Mouse (Mus musculus): ENCODE data around the gene Lrrc49. TPM values are rescaled to one million over a fixed set of nuclear protein-coding genes. Genes with fewer than 3 reads are reported as not detected.

The Lrrc49 gene
- total RNA-seq, 2 experiments from 2014 or later, result 89.4 to 95.6 TPM

GRCm38 (mm10) chr9:60601936-60602335 lies 86.0 kb downstream of the Lrrc49 start:
- DNase-seq (ENCODE audit: low spot score in 2 of 2), result no peak

- no peak for DNase-seq (ENCODE audit: low spot score in 2 of 2)
These were observed 87.7 kb downstream of the Lrrc49 start for GRCm38 (mm10) chr9:60600273-60600672.

GRCm38 (mm10) chr9:60599489-60599888 lies 88.5 kb downstream of the Lrrc49 start:
- DNase-seq (ENCODE audit: low spot score in 2 of 2), result peak in 1 of 2 experiments; percentile 31

- no peak for DNase-seq (ENCODE audit: low spot score in 2 of 2)
These were observed 92.6 kb downstream of the Lrrc49 start for GRCm38 (mm10) chr9:60595406-60595805.

DNA sequence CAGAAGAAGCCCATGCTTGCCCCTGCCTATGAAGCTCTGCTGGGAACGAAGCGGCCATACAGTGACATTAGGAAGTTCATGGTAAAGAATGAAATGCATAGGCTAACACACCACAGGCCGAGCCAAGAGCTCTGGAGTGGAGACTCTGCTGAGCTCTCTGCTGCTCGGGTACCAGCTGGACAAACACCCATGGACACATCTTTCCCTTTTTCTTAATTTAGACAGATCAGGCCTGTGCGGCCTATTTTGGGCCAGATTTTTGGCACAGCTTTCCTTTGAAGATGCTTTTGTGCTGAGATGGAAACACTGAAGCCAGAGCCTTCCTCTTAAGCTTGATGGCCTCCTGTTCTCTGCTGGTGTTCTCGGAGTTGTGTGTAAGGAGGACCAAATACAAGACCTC lies 95.0 kb downstream of the Lrrc49 start:
- DNase-seq (ENCODE audit: low spot score in 2 of 2), result peak in 1 of 2 experiments; percentile 58

DNA sequence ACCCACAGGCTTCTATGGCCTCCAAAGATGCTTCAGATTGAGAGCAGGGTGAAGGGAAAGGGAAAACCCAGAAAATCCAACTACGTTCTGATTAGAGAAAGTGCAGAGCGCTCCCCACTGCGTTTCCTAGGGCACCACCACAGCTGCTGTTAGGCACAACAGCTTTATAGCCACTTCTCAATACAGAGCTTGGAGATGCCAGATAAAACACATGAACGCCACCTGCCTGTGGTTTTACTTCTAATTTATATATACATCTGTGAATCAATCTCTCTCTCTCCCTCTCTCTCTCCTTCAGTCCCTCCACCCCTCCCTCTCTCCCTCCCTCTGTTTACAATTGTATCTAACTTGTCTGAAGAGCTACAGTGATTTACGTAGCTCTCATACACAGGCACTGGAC lies 95.6 kb downstream of the Lrrc49 start:
- no peak for DNase-seq (ENCODE audit: low spot score in 2 of 2)

DNA sequence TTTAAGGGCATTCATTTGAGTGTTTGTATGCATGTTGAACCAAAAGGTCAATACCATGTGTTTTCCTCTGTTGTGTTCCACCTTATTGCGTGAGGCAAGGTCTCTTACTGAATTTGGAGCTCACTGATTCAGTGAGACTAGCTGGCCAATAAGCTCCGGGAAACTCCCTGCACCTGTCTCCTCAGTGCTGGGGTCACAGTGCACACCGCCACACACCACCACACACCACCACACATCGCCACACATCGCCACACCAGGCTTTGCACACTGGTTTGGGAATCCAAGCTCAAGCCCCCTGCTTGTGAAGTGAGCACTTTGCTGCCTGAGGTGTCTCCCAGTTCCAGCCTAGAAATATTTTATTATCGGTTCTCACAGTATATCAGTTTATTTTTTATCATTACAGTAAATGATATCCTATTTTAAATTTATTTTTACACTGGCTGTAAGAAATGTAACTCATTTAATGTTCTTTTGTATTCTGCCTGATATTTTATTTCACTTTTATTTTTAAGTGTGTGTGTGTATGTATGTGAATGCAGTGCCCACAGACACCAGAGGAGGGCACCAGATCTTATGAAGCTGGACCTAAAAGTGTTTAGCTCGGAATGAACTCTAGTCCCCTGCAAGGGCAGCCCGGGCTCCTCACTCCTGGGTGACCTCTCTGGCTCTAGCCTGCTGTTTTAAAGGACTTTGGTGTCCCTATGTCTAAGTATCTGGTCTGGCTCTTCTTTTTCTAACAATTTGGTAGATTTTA lies 96.9 kb downstream of the Lrrc49 start:
- DNase-seq (ENCODE audit: low spot score in 2 of 2), result no peak

- no peak for DNase-seq (ENCODE audit: low spot score in 2 of 2)
These were observed 99.0 kb downstream of the Lrrc49 start for GRCm38 (mm10) chr9:60588914-60589313.

DNA sequence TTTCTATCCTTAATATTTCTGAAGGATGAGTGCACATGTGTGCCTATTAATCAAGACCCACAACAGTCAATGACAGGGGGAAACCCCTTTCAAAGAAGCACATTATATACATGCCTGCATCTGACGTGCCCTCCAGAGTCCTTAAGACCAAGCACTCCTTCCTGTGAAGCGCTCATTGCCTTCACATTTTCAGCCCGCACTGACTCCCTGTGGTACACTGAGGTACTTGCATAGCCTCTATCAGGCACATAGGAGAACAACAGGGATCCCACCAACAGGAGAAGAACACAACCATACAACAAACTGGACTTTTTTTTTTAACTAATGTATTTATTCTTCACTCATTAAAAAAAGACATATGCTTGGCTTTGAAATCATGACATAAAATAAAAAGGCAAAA lies 101.0 kb downstream of the Lrrc49 start:
- DNase-seq (ENCODE audit: low spot score in 2 of 2), result no peak

DNA sequence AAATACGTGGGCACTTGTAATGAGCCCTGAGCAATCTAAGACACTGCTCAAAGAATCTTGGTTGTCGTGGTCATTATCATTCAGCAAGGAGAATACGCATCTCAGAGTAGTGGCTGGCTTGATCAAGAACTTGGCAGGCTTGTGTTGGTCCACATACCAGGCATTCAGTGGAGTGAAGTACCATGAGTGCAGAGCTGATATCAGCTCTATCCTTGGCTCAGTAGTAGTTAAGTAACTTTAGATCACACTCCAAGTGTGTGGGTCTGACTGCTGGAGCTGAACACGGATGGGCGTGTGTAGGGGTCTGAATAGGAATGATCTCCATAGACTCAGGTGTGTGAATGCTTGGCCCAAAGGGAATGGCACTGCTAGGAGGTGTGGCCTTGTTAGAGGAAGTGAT lies 102.8 kb downstream of the Lrrc49 start:
- DNase-seq (ENCODE audit: low spot score in 2 of 2), result no peak

DNA sequence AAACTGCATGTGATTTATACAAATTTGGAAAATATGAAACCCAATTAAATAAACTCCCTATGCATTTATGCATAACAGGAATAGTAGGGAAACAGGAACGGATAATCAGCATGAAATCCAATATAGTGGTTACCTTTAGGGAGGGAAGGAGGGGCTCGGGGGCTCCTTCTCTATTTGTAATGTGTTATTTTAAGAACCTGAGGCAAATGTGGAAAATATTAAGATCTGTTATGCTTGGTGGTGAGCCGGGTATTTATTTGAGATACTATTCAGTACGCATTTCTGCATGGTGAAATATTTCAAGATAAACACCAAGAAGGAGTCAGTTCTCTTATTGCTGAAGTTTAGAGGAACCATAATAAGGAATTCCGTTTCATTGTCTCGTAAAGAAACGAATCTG lies 105.4 kb downstream of the Lrrc49 start:
- DNase-seq (ENCODE audit: low spot score in 2 of 2), result no peak

DNA sequence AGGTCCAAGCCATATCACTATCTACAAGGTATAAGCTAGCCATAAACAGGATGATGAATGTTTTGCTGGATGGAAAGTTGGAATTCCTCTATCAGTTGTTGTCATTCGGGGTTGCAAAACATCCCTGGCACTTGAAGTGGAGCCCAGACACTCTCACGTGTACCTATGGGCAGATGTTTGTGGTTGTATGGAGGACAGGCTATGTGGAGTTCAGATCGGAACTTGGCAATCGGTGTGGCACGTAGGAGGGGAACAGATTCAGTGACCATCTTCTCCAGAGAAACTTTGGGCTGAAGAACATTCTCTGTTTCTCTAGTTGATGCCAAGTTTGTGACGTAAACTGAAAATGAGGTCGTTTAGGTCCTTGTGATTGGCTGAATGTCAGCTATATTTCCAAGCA lies 114.9 kb downstream of the Lrrc49 start:
- no peak for DNase-seq (ENCODE audit: low spot score in 2 of 2)

GRCm38 (mm10) chr9:60571725-60572124 lies 116.2 kb downstream of the Lrrc49 start:
- no peak for DNase-seq (ENCODE audit: low spot score in 2 of 2)

- no peak for DNase-seq (ENCODE audit: low spot score in 2 of 2)
These were observed 116.9 kb downstream of the Lrrc49 start for GRCm38 (mm10) chr9:60571041-60571440.

DNA sequence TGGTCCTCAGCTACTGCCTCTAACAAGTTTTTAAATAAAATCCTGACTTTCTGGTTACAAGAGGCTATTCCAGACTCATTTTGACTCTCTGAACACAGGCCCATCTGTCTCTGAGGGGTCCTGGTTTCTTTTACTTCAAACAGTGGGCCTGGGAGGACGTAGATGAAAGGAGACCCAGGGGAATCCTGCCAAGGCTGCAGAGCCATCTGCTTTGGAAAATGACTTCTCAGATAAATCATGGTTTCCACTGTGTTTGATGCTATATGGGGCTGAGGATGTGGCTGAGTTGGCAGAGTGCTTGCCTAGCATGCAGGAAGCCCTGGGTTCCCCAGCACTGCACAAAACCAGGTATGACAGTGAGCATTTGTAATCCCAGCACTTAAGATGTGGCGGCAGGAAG lies 118.6 kb downstream of the Lrrc49 start:
- no peak for DNase-seq (ENCODE audit: low spot score in 2 of 2)

DNA sequence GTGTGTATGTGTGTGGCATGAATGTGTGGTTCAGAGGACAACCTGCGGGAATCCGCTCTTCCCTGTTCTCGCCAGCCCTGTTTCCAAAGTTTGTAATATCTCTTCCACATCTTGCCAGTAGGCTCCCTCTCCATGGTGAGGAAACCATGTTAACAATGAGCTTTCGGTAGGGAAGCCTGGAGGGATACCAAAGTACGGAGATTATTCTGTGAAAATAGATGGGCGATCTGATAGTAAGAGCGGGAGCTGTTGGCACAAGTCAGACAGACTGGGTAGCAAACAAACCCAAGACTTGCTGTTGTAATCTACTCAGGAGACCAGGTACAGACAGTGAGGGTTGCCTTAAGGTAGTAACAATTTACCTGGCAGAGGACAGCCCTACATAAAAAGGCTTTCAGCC lies 124.1 kb downstream of the Lrrc49 start:
- DNase-seq (ENCODE audit: low spot score in 2 of 2), result no peak

- DNase-seq (ENCODE audit: low spot score in 2 of 2), result no peak
These were observed 125.3 kb downstream of the Lrrc49 start for GRCm38 (mm10) chr9:60562443-60563371.

DNA sequence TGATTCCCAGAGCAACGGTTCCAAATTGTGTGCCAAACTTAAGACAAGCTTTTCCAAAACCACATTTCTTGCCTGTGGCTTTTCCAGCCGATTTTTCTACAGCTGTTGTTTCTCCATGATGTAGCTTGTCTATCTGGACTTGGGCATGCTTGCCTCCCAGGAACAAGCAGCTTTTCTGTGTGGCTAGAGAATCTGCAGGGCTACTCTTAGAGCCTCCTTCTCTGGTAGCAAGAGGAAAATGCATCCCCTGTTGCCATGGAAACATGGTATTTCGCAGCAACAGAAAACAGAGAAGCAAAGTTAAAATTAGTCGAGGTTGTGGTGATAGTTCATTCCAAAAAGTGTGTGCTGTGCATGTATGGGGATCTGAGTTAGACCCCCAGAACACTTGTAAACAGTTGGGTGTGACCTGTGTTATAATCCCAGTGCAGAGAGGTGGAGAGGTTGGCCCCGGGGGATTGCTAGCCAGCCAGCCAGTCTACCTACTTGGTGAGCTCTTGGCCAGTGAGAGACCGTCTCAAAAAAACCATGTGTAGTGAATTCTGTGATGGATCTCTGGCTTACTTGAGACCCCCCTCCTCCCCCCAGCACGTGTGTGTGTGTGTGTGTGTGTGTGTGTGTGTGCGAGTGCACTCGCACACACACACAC lies 126.2 kb downstream of the Lrrc49 start:
- DNase-seq (ENCODE audit: low spot score in 2 of 2), result peak; percentile 32 to 34

GRCm38 (mm10) chr9:60558507-60558906 lies 129.5 kb downstream of the Lrrc49 start:
- DNase-seq (ENCODE audit: low spot score in 2 of 2), result no peak

DNA sequence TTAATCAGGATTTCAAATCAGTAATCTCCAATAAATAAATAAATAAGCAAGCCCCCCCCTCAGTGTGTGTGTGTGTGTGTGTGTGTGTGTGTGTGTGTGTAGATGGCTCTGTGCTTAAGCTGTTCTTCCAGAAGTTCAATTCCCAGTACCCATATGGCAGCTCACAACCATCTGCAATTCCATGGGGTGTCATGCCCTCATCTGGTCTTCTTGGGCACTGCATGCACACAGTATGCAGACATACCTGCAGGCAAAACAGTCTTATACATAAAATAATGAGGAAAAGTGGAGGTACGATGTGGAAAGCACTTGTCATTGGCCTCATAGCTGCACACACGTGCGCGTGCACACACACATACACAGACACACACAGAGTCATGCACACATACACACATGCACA lies 136.7 kb downstream of the Lrrc49 start:
- no peak for DNase-seq (ENCODE audit: low spot score in 2 of 2)

- DNase-seq (ENCODE audit: low spot score in 2 of 2), result peak; percentile 20
These were observed 139.8 kb downstream of the Lrrc49 start for GRCm38 (mm10) chr9:60548182-60548581.

- no peak for DNase-seq (ENCODE audit: low spot score in 2 of 2)
These were observed 141.8 kb downstream of the Lrrc49 start for GRCm38 (mm10) chr9:60546169-60546568.
